ENCODE assay signal across 20 mouse cellular contexts in the genomic region with DNA sequence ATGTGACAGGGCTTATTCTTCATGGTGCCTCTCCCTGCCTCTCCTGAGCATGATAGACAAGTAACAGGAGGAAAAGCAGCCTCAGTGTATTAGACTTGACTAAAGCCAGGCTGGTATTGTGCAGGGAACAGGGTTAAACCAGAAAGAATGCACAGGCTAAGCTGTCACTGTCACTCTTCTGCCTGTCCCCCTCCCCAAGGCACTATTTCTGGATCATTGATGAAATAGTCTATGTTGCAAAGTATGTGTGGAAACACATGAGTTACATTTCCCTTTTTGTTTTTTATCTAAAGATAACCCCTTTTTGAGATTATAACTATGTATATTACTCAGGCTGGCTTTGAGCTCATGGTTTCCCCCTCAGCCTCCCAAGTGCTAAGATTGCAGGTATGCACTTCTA.
"Had no signal": no experiment of that assay in that cellular context is flagged by ENCODE, and none has a peak within 500 bp of the region (broad histone marks: within the 10 kb centered on the region; RNA-seq: fewer than 3 reads in every experiment).

No protein-coding gene starts in this region.

- H3K27me3 ChIP-seq: liver, embryonic 13.5 days; liver, embryonic 15.5 days; lung, embryonic 15.5 days; neural tube, embryonic 13.5 days; neural tube, embryonic 15.5 days had no signal

- H3K4me2 ChIP-seq: liver, embryonic 11.5 days; liver, embryonic 13.5 days; liver, embryonic 15.5 days; lung, embryonic 15.5 days; neural tube, embryonic 13.5 days; neural tube, embryonic 15.5 days had no signal

- H3K27ac ChIP-seq: liver, embryonic 13.5 days; liver, embryonic 15.5 days; lung, embryonic 15.5 days; neural tube, embryonic 13.5 days; neural tube, embryonic 15.5 days had no signal

- H3K9me3 ChIP-seq: liver, embryonic 13.5 days; liver, embryonic 15.5 days; lung, embryonic 15.5 days; neural tube, embryonic 13.5 days; neural tube, embryonic 15.5 days had no signal

- ATAC-seq: liver, postnatal 0 days; lung, postnatal 0 days; midbrain, embryonic 16.5 days had no signal

- H3K36me3 ChIP-seq: liver, embryonic 13.5 days; liver, embryonic 15.5 days; lung, embryonic 15.5 days; neural tube, embryonic 13.5 days; neural tube, embryonic 15.5 days had no signal

- H3K4me1 ChIP-seq: liver, embryonic 13.5 days; liver, embryonic 15.5 days; lung, embryonic 15.5 days; neural tube, embryonic 13.5 days; neural tube, embryonic 15.5 days had no signal

- DNase-seq: liver, embryonic 13.5 days; liver, postnatal 0 days; lung, adult 2 months; lung, postnatal 4 days; retina, postnatal 1 day; right cerebral cortex, adult 18-20 months; right cerebral cortex, postnatal 25 days; right cerebral cortex, postnatal 4 days; spleen, adult 18-20 months; thymus, adult 18-20 months; thymus, postnatal 14 days; thymus, postnatal 36 days had no signal

- H3K9ac ChIP-seq: liver, embryonic 13.5 days; liver, embryonic 15.5 days; liver, postnatal 0 days; lung, embryonic 15.5 days; neural tube, embryonic 13.5 days; neural tube, embryonic 15.5 days had no signal

- H3K4me3 ChIP-seq: liver, embryonic 13.5 days; liver, embryonic 15.5 days; lung, embryonic 15.5 days; myocyte; neural tube, embryonic 13.5 days; neural tube, embryonic 15.5 days had no signal
